Mouse (Mus musculus) retina, adult 2 months (tissue): ENCODE data around the gene Cpne5.

Source experiments
- DNase-seq: peaks from one replicate; pipeline ENCODE4 v3.0.0-alpha.2; 2012; ENCODE audit warnings: low read depth, low spot score

Cpne5 gene

DNA sequence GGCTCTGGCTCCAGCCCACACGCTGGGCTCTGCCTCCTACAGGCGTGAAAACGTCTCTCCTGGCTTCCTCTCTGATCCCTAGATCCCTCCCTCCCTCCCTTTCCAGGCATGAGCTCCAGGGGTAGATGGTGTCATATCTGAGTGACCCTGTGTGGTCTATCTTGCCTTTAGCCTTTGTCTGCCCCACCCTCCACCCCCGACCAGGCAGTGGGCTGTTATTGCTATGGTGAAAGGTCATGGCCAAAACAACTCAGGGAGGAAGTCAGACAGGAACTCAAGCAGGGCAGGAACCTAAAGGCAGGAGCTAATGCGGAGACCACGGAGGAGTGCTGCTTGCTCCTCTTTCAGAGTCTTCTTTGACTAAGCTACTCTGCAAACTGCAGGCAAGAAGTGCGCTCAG lies 26.1 kb downstream of the Cpne5 start:
- DNase-seq, result no peak

DNA sequence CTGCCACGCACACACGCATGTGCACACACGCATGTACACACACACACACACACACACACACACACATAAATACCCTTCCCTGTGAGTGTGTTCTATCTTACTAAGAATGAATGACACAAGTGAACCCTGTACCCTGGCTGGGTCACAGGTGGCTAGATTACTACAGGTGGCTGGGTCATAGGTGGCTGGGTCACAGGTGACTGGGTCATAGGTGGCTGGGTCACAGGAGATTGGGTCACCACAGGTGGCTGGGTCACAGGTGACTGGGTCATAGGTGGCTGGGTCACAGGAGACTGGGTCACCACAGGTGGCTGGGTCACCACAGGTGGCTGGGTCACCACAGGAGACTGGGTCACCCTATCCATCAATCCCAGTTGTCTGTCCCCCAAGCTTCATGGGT lies 27.9 kb downstream of the Cpne5 start:
- no peak for DNase-seq

DNA sequence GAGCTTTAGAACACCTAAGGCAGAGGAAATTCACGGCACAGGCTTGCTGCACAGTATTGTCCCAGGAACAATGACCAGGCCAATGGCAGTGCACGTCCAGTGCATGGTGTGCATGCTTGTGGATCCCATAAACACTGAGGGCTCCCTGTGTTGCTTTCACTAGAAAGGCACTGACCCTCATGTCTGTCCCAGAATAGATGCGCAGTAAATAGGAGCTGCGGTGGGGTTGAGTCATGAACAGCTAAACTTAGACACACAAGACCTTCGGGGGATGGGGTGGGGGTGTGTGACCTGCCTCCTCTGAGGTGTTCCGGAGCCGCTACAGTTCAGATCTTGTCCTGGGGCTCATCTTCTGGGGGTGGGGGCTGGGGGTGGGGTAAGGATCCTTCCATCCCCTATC lies 31.9 kb downstream of the Cpne5 start:
- DNase-seq, result no peak

DNA sequence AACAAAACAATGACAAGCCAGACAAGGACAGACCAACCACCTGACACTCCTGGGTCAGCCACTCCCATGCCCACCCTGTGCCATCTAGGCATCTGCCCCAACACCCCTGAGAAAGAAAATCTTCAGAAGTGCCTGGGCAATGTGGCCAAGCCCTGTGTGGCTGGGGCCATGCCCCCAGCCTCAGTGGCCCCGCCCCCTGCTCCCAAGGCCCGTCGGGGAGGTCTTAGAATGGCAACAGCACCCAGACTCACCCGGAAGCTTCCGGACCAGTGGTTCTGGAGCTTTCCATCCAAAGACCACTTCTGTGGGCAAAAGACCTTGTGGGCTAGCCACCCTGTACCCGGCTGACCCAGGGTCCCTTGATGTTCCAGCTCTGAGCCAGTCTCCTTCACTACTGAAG lies 35.4 kb downstream of the Cpne5 start:
- no peak for DNase-seq

DNA sequence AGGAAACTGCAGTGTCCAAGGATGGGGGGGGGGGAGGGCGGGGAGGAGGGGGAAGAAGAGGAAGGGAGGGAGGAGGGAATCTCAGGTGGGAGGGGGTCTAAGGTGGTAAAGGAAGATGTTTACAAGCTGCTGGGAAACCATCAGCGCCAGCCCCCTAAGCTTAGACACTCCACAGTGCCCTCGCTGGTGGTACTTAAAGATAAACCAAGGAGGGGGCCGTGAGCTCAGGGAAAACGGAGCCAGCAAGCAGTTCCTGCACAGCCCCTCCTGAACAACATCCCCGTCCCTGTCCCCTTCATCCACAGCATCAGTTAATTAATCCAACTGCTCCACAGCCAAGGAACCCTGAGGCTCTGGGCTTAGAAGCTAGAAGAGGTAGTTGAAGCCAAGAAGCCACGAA lies 38.1 kb downstream of the Cpne5 start:
- no peak for DNase-seq

DNA sequence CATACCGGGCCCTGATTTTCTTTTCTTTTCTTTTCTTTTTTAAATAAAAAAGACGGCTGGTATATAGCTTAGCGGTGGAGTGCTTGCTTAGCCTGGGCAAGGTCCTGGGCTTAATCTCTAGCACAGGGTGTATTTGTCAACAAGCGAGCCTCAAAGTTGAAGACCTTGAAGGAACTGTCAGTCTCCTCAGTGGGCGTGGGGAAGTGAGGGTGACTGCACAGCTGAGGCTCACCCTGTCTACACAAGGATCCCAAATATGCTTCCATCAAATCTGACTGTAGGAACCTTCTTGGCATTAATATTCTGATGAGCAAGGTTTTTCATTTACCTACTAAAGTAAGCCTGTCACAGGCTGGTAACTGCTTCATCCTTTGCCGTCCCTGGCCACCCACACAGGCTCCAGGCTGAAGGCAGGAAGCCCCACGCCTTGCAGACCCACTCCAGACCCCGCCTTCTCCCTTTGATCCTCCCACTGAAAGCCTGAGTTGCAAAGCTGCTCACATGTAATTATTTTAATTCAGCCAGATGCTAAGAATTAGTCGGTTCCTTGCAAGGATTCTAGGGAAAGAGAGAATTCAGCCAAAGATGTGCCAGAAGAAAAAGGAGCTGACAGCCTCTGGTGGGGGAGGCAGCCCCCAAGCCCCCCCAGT lies 38.7 kb downstream of the Cpne5 start:
- no peak for DNase-seq

DNA sequence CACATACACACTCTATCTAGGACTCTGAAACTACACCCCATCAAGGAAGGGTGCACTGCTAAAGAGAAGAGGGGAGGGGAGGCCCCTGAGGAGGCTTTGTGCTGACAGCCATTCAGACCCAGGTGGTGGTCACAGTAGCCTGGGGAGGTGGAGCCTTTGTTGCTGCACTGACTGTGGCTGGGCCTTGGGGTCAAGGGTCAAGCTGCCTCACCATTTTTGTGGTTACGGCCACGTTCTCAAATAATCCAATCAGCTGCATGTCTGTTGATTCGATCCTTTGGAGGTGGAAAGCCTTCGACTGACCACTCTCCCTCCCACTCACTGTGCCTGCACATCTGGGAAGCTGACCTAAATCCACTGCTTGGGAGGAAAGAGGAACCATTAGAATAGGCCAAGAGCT lies 42.4 kb downstream of the Cpne5 start:
- no peak for DNase-seq

DNA sequence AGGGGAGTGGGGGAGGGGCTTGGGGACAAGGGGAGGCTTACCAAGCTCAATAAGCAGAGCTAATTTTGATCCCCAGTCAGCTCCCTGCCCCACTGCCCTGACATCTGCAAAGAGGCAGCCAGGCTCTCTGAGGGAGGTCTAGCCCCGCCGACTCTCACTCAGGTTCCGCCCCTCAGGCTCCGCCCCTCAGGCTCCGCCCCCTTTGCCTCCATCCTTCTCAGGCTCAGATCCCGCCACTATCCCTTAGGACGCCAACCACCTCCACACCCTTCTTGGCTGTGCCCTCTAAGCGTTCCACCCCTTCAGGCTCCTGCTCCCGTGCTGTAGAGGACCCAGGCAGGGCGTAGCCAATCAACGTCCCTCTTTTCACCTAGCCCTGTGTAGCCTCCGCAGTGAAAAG lies 49.0 kb downstream of the Cpne5 start:
- DNase-seq, result no peak

DNA sequence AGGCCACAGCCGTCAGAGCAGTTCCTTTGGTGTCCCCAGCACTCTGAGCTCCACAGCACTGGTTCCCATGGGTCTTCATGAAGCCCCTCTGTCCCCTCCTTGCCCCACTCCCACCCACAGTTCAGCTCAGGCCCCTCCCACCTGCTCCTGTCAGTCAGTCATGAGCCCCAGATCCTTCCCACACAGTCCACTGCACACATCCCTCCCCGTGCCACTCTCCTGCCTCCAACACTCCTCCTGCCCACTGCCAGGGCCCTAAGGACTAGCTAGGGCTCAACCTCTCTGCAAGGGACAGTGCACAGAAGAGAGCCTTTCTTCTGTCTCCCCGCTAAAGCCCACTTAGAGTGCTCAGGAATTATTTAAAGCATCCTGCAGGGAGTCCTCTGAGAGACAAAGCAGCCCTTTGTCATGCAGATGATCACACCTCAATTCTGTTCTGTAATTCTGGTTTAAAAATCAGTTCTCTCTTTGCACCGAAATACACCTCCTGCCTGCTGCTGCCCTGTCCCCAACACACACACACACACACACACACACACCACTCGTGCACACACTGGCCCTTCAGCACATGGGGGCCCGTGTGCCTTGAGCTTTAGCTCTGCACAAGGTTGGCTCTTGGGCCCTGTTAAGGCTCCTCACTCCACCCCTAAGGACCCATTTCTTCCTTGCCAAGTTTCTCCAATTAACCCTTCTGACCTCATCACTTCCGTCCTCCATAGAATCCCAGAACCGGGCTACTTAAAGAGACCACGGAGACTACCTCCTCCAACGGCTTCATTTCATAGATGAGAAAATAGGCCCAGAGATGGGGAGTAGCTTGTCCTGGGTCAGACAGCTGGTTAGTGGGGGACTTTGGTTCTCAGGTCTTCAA lies 50.7 kb downstream of the Cpne5 start:
- no peak for DNase-seq

DNA sequence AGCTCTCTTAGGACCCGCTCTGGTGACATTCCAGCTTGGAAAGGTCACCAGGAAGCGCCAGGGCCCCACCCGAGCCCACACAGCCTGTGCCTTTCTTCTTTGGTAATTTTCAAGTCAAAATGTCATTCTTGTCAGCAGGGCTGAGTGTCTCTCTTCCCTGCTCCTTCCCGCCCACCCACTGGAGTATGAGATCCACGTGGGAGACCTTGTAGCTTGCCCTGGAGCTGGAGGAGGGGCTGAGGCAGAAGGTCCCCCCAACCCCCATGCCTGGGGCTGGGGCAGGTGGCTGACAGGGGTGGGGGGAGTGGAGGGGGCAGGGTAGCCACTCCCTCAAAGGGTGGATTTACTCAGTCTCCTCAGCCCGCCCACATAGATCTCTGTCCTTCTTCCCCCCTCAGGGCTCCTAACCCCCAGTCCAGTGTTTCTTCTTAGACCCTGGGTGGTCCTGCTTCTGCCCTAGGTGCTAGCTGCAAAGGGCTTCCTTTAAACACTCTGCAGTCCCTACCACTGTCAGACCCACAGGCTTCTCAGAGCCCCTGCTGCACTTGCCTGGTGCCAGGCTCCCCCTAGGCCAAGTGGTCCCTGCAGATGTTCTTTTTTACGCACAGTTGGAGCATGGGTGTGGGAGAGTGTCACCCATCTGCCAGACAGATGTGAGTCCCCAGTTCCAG lies 52.5 kb downstream of the Cpne5 start:
- no peak for DNase-seq

DNA sequence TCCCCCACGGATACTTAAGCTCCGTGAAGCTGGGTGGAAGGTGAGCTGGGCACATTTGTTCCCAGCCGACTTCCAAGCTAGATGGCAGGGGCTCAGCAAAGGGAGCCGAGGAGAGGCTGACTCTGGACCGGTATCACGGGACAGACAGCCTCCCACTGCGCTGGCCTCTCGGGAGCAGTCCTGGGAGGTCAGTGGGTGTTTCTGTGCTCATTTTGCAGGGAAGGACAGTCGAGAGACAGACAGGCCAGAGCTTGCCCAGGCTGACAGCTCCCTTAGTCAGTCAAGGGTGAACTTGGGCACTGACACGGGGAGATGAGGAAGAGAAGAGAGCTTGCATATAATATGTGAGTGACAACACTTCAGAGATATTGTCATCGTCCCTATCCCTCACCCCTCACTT lies 54.8 kb downstream of the Cpne5 start:
- no peak for DNase-seq

DNA sequence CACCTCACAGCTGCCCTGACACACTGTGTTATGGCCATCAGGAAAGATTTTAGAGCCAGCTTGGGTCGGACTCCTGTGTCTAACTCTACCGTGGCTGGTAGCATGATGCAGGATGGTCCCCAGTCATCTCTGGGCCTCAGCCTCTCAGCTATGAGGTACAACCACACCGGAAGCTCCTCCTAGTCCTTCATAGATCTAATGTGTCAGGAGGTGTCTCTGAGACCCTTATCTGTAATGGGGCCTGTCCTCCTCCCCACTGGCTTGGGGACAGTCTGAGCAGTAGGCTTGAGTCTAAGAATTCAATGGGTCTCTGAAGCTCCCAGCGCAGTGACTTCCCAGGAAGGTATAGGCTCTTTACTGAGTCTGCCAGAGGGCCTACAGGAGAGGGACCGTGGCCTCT lies 56.2 kb downstream of the Cpne5 start:
- no peak for DNase-seq

DNA sequence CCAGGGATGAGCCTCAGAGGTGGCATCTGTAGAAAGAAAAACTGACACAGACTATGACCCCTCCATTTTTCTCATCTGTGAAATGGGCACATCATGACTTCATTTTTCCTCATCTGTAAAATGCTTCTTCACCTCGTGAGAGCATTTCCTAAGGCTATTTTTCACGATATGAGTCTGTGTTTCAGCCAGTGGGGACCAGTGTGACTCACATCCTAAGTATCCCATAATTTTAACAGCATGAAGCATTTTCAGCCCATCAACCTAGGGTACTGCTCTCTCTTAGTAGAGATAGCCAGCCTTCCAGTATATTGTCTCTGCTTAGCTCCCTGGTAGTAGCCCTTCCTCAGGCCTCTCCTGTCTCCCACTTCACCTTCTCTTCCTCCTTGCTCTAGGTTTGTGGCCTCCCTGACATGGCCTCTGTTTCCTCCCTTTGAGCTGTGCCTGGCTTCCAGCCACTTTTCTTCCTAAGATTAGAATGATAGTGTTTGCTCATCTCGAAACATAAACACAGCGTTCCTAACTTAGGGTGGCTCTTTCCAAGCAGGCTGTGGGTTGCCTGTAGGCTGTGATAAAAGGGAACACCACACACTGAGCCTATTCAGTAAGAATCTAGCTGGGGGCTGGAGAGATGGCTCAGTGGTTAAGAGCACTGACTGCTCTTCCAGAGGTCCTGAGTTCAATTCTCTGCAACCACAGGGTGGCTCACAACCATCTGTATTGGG lies 57.4 kb downstream of the Cpne5 start:
- no peak for DNase-seq

DNA sequence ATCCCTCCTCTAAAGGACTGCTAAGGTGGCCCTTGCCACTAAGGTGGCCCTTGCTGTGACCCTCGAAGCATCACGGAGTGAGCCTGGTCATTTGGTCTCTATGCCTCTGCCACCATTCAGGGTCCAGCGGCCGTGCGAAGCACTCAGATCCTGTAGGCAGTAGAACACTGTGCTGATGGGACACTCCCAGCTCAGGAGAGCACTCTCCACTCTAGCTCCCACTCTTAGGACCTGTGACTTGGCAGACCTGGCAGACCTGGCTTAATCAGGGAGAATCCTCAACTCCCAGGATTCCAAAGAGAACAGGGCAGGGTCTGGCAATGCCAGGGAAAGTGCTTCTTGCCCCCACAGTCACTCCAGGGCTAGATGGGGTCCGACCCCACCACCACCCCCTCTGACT lies 58.0 kb downstream of the Cpne5 start:
- no peak for DNase-seq

DNA sequence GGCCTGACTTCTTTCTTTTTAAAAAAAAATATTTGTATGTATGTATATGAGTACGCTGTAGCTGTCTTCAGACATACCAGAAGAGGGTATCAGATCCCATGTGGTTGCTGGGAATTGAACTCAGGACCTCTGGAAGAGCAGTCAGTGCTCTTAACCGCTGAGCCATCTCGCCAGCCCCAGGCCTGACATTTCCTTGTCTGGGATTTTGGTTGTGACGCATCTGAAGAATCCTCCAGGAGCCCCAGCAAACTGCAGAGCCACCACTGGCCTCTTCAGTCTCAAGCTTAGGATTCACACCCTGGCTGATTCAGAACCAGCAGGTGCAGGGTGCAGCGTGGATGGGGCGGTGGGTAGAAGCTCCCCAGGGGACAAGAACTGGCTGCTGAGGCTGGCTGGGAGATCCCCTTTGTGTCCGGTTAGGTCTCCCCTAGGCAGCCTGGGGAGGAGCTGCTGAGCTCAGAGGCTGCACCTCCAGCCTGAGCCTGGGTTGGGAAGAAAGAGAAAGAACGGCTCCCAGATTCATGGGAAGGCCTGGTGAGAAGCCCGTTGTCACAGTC lies 59.4 kb downstream of the Cpne5 start:
- no peak for DNase-seq

DNA sequence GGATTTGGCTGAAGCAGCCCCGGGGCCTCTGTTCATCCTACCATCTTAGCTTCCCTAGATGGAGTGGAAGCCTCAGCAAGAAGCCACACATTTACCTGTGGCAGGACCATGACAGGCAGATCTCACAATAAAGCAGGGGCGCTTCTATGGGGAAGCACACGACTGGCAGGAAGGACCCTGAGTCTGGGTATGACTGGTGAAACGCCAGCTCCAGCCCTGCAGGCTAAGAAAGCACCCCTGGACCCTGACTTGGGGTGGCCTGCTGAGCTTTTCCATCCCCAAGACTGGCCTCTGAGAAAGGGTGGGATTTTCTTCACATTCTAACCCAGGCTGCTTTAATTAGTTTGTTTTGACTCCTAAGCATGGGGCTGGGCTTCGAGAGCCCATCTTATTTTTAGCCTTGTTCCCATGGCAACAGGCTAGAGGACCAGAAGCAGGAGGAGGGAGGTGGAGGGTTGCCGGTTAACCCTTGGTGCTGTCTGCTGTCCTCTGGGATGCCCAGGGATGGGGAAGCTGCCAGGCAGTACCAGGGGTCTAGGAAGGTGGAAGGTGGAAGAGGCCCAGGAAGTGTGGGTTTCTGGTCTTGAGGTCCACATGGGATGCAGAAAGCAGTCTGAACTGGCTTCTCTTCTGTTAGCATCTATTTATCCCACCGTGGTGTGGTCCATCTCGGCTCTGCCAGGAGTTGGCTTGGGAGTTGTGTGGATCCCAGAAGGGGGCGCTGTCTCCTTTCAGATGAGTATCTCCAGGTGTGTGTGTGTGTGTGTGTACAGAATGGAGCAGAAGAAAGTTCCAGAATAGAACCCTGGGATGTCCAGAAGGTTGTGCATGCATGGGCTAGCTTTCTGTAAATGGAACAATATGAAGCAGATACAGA lies 61.3 kb downstream of the Cpne5 start:
- DNase-seq, result no peak

DNA sequence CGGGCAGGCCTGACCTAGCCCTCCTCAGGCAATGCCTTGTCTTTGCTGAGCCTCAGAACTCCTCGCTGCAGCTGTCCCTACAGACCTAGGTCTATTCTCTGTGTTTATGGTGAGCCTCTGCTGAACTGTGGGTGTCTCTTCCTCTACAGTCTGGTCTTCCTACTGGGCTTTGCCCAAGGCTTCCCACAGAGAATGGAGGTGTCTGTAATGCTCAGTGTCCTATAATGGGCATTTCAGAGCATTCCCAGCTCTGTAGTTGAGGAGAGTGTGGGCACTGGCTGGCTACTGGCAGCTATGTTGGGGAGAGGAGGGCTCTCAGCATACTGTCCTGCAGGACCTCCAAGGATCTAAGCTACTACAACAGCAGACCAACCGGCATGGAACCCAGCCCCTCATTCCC lies 62.3 kb downstream of the Cpne5 start:
- DNase-seq, result no peak

DNA sequence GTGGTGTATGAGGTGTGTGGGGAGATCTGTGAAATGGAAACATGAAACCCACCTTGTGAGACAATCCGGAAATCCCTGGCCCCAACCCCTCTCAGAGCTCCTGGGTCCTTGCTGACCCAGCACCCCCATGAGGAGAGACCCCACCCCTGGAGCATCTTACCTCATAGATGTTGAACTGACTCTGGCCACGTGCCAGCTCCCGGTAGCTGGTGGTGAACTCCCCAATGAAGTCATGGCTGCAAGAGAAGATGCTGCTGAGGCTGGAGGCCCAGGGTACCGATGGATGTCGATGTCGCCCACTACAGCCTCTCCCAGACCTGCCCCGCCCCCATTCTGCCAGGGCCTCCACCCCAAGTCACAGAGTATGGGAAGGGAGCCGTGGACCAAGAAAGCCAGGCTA lies 64.8 kb downstream of the Cpne5 start:
- no peak for DNase-seq

DNA sequence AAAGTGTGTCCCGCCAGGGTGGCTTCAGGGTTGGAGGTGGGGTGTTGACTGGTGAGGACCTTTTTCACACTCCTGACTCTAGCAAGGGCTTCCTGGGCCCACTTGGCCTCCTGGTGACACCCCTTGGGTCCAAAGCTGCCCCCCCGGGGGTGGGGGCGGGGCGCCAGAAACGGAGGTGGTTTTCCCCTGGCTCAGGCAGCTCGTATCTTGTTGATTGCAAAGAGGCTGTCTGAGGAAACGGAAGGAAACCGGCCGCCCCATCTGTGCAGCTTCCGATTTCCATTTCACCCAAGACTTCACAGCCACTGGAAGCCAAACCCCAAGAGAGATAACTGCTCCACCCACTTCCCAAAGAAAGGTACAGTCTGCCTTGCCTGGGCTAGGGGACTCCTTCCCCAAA lies 65.9 kb downstream of the Cpne5 start:
- DNase-seq, result no peak

DNA sequence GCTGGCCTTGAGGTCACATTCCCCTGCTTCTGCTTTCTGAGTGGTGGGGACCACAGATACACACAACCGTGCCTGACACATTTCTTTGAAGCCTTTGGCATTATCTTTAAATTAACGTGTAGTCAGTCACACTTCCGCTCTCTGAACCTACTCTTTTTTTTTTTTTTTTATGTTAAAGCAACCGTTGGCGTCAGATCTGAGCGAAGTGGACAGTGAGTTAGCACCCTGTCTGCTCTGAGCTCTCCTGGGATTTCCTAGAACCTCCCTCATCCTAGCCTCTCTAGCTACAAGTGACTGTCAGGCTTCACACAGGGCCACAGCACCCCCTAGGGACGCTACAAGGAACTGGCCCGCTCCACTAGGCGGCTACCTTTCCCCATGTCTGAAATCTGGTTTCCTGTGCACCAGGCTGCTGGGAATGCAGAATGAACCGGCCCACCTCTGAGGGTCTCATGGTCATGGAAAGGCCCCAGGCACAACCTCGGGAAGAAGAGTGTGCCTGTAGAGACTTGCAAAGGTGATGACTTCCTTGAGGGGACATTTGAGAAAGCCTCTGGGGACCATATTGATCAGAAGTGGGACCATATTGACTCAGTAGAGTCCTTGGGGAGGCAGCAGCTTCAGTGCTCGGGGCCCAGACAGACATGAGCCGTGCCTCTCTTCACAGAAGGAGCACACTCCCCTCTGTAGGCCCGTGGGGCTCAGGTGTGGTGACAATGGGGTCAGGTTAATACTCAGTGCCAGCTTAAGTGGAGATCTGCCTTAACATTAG lies 66.8 kb downstream of the Cpne5 start:
- no peak for DNase-seq
